Mouse (Mus musculus) G1E (cell line): Measurements from ENCODE around the gene Auts2. TPM values are rescaled to one million over a fixed set of nuclear protein-coding genes. Genes with fewer than 3 reads are reported as not detected.

ENCODE experiments used
- ATAC-seq: 2 replicates; pipeline ENCODE4 v1.8.0; 2016; ENCODE audit warnings: mild to moderate bottlenecking; ENCODE audit not compliant: insufficient number of reproducible peaks, poor library complexity, low FRiP score, severe bottlenecking; ENCODE audit errors: extremely low read depth
- DNase-seq: peaks from one replicate; pipeline ENCODE4 v3.0.0; 2012; ENCODE audit warnings: low spot score
- H3K27me3 ChIP-seq: 2 replicates; pipeline ENCODE4 v1.6.1; 2012; ENCODE audit warnings: mild to moderate bottlenecking, low read length, inconsistent platforms; ENCODE audit not compliant: insufficient read depth
- H3K36me3 ChIP-seq: replicated peaks from 2 replicates; pipeline ENCODE3; 2012; ENCODE audit warnings: mild to moderate bottlenecking, inconsistent platforms
- H3K4me1 ChIP-seq: 2 replicates; pipeline ENCODE4 v1.6.1; 2012; ENCODE audit warnings: low read depth, low read length, inconsistent platforms, mixed read lengths; ENCODE audit not compliant: insufficient read depth
- H3K4me3 ChIP-seq: 2 replicates; pipeline ENCODE4 v1.5.1; 2012; ENCODE audit warnings: low read depth, mild to moderate bottlenecking, inconsistent platforms, low read length, moderate library complexity, mixed read lengths
- H3K9me3 ChIP-seq: replicated peaks from 2 replicates; pipeline ENCODE4 v1.6.1; 2012; ENCODE audit warnings: inconsistent platforms
- CTCF ChIP-seq: IDR thresholded peaks from 2 replicates; pipeline ENCODE4 v1.5.1; 2012; ENCODE audit warnings: low read depth, low read length, inconsistent platforms, mixed read lengths
- GATA1 ChIP-seq: IDR thresholded peaks from 2 replicates; pipeline ENCODE4 v1.6.1; 2012; ENCODE audit warnings: borderline replicate concordance, low read length, inconsistent platforms, mixed read lengths
- GATA2 ChIP-seq: IDR thresholded peaks from 2 replicates; pipeline ENCODE4 v1.6.1; 2012; ENCODE audit warnings: low read depth, low read length, inconsistent platforms, borderline replicate concordance
- POLR2AphosphoS5 ChIP-seq: IDR thresholded peaks from 2 replicates; pipeline ENCODE4 v1.6.1; 2012; ENCODE audit warnings: low read depth, low read length, inconsistent platforms; ENCODE audit not compliant: insufficient replicate concordance
- TAL1 ChIP-seq: conservative IDR thresholded peaks from 2 replicates; pipeline ENCODE4 v1.6.1; 2012; ENCODE audit warnings: low read depth, low read length, inconsistent platforms, mixed read lengths
- polyA plus RNA-seq: library from polyadenylated mRNA; stranded (reverse); fragments of >175 nt; gene quantifications from 2 replicates; pipeline ENCODE4 v1.2.3, GENCODE M21; 2012
- total RNA-seq, 2 experiments: library from RNA; stranded (forward) in 1 of 2; stranded (reverse) in 1 of 2; fragments of 200-1000 nt in 1 of 2; fragments of >200 nt in 1 of 2; fragmentation: Nextera tagmentation in 1 of 2; gene quantifications; 2 replicates each; pipeline ENCODE4 v1.2.3; 2014 to 2017

Gene Auts2
- total and polyA plus RNA-seq, 3 experiments: 0.09 to 1.3 (median 0.90) TPM

DNA sequence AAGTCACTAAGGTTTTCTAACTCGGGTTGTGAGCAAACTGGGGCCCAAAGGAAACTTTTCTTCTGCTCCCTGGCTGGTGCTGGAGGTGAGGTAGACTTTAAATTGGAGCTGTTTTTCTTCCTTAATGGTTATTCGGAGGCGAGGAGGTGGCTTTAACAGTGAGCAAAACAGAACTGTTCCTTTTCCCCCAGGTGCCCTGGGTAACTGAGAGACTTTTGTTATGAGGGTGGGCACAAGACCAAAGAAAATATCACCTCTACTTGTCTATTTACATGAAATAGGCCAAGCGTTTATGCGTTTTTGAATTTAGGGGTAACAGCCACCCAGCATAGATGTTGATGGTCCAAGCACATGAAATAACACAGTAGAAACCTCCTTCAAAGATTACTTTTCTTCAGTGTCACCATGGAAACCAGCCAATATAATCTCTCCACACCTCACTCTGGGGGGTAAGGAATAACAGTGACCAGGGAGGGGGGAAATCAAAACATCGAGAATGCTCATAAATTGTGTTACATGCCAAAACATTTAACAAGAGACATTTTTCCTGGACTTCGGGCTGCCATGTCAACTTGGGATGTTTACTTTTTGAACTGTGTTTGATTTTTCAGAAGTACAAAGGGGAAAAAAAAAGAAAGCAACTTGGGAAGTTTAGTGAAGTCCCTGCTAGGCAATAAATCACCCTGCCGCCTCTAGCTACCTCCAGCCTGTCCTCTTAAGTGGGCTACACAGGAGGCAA lies 832.2 kb downstream of the Auts2 start:
- H3K4me1 ChIP-seq: no peaks in the 10 kb centered on the region
- TF ChIP-seq GATA1 (no peak), TAL1 (no peak), GATA2 (no peak), POLR2AphosphoS5 (no peak), CTCF (no peak)
- H3K4me3 ChIP-seq: no peak overlapping the region
- DNase-seq (no peak), ATAC-seq (no peak)
- H3K36me3 ChIP-seq: no peaks in the 10 kb centered on the region
- no peaks in the 10 kb centered on the region for H3K27me3 ChIP-seq
- H3K9me3 ChIP-seq: peaks cover 55% of the 10 kb centered on the region

DNA sequence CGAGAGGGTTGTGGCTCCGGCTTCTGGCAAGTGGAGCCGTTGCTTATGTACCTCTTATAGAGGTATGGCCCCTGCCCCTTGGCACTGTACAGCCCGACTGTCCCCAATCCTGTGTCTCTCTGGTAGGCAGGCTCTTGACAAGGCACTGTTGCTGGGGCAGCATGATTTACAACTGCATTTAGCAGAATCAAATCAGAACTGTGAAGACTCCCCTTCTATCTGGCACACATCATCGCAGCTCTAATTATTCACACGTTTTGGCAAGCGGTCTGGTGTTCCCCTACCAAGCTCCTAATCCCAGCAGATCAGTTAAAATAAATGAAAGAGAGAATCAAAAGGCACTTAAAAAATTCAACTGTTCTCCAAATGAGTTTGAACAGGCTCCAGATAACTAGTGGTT lies 835.7 kb downstream of the Auts2 start:
- no peak for ATAC-seq
- no peaks in the 10 kb centered on the region for H3K36me3 ChIP-seq

DNA sequence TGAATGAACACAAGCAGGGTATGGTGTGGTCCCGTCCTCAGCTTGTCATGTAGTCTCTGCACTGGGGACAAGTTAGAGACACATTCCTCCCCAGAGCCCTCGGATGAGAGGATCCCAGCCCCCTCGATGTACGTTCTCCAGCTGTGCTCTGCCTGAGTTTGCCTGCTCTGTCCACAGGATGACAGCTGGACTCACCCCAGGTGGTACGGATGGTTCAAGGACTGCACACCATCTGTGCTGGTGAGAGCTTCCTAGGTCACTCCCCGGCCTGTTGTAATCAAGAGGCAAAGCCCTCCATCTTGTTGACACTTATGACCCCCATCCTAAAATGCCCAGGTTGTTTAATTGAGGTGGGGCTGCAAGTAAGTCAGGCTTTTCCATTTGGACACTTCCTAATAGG lies 839.4 kb downstream of the Auts2 start:
- ATAC-seq: no peak

More for the DNA sequence above, 835.7 kb downstream of the Auts2 start:
- Histone ChIP-seq H3K27me3 (no peaks in the 10 kb centered on the region), H3K9me3 (peaks cover 56% of the 10 kb centered on the region), H3K4me3 (no peak overlapping the region), H3K4me1 (no peaks in the 10 kb centered on the region)
- DNase-seq: no peak
- TF ChIP-seq POLR2AphosphoS5 (no peak), CTCF (no peak), TAL1 (no peak), GATA2 (no peak), GATA1 (no peak)

DNA sequence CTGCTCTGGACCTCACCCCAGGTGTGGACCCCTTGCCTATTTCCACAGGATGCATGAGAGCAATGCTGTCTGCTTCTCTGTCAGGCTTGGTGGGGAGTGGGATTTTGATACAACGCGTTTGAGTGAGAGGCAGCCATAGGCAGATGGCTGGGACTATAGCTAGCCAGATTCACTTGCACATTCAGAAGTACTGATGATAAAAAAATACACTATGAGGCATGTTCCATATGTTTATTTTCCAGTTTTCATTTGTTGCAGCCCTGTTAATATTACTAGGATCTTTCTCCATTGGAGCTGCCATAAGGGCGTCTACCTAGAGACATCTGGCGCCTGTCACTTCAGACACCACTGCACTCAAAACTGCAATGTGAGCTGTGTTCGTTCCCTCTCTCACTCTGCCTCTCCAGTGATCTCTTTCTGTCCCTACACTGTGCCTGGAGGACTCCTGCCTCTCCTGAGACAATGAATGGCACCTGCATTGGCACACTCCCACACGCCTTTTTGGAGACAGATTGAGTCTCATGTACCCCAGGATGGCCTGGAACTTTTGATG lies 840.2 kb downstream of the Auts2 start:
- ATAC-seq (no peak), DNase-seq (no peak)
- peaks cover 49% of the 10 kb centered on the region for H3K9me3 ChIP-seq
- no peaks in the 10 kb centered on the region for H3K27me3 ChIP-seq
- H3K4me3 ChIP-seq: no peak overlapping the region
- no peaks in the 10 kb centered on the region for H3K36me3 ChIP-seq
- TF ChIP-seq GATA2 (no peak), GATA1 (no peak), CTCF (no peak), TAL1 (no peak), POLR2AphosphoS5 (no peak)
- H3K4me1 ChIP-seq: no peaks in the 10 kb centered on the region

More for the DNA sequence above, 839.4 kb downstream of the Auts2 start:
- H3K4me3 ChIP-seq: no peak overlapping the region
- no peak for DNase-seq
- peaks cover 49% of the 10 kb centered on the region for H3K9me3 ChIP-seq
- no peaks in the 10 kb centered on the region for H3K4me1 ChIP-seq
- H3K27me3 ChIP-seq: no peaks in the 10 kb centered on the region
- no peak for TF ChIP-seq TAL1
- TF ChIP-seq POLR2AphosphoS5: no peak
- no peak for TF ChIP-seq CTCF
- no peak for TF ChIP-seq GATA1
- TF ChIP-seq GATA2: no peak
- H3K36me3 ChIP-seq: no peaks in the 10 kb centered on the region

DNA sequence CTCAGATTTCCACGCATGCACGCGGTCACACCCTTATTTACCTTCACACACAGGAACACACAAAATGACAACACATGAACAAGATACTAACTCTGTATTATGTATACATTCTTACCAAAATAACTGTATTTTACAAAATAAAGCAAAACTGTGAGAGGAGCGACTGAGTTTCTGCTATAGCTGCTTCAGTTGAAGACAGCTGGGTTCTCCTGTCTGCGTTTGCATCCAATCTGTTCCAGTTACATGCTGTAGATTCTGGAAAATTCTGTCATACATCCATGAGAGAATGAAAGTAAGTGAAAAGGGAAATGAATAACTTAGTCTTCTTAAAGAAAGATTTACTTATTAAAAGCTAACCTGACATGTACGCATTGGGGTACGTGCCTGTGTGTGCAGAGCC lies 844.2 kb downstream of the Auts2 start:
- no peaks in the 10 kb centered on the region for H3K36me3 ChIP-seq
- no peaks in the 10 kb centered on the region for H3K27me3 ChIP-seq
- H3K9me3 ChIP-seq: peaks cover 53% of the 10 kb centered on the region
- ATAC-seq (no peak), DNase-seq (no peak)
- no peaks in the 10 kb centered on the region for H3K4me1 ChIP-seq
- TF ChIP-seq CTCF (no peak), TAL1 (no peak), GATA1 (no peak), POLR2AphosphoS5 (no peak), GATA2 (no peak)
- H3K4me3 ChIP-seq: no peak overlapping the region

DNA sequence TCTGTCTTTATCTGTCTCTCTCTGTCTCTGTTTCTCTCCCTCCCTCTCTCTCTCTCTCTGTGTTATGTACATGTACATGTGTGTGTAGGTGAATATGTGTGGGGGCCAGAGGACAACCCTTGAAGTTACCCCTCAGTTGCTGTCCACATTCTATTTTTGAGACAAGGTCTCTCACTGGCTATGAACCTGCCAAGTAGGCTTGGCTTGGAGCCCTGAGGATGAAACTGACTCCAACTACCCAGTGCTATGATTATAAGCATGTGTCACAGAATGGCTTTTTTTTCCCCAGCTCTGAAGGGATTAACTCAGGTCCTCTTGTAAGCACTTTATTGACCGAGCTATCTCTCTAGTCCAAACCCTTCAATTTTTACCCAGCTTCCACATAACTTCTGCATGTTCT lies 852.4 kb downstream of the Auts2 start:
- TF ChIP-seq GATA1: no peak
- TF ChIP-seq CTCF: no peak
- TF ChIP-seq GATA2: no peak
- TF ChIP-seq TAL1: no peak
- no peak for TF ChIP-seq POLR2AphosphoS5
- H3K9me3 ChIP-seq: peaks cover 53% of the 10 kb centered on the region
- ATAC-seq (no peak), DNase-seq (no peak)
- H3K4me3 ChIP-seq: no peak overlapping the region
- H3K36me3 ChIP-seq: no peaks in the 10 kb centered on the region
- no peaks in the 10 kb centered on the region for H3K4me1 ChIP-seq
- no peaks in the 10 kb centered on the region for H3K27me3 ChIP-seq
